Mouse (Mus musculus): ENCODE measurements around the gene Cd164l2. TPM values are rescaled to one million over a fixed set of nuclear protein-coding genes. Genes with fewer than 3 reads are reported as not detected.

Gene Cd164l2
- polyA plus RNA-seq, 1 experiment from 2014 or later: 0.28 TPM

- WGBS: 89% methylated on average over 9 of the region's 9 CpGs
- peaks cover 11% of the 10 kb centered on the region for H3K4me1 ChIP-seq (replicated peaks)
- H3K27ac ChIP-seq: no peak overlapping the region
- H3K9ac ChIP-seq: no peak overlapping the region
- H3K4me3 ChIP-seq: no peak overlapping the region
- no peaks in the 10 kb centered on the region for H3K9me3 ChIP-seq (replicated peaks)
- ATAC-seq (replicated peaks; ENCODE audit: insufficient number of reproducible peaks, insufficient read depth, low FRiP score, low read depth): no peak
- peaks cover 37% of the 10 kb centered on the region for H3K36me3 ChIP-seq
- H3K27me3 ChIP-seq: no peaks in the 10 kb centered on the region
- no peak overlapping the region for H3K4me2 ChIP-seq
Observed at GRCm38 (mm10) chr4:133270929-133271328, 59.0 kb downstream of the Cd164l2 start.

Small RNAs within 50 kb of the gene (microRNA-seq; reads per million reads assigned to microRNA genes)
- 2.7 reads per million, percentile 9 among the genes with 10 or more reads in this experiment for gene Mir7017

Other genes with a start within 250 kb of the Cd164l2 start
- gene Fgr, start 238.0 kb upstream of the Cd164l2 start, polyA plus RNA-seq (2015; fragmentation: Nextera tagmentation; extraction: Ambion mirVana): 0.42 and 1.0 TPM in 2 replicates
- 6.3 and 8.5 TPM in 2 replicates for gene Ahdc1, start 200.9 kb upstream of the Cd164l2 start, polyA plus RNA-seq (2015; fragmentation: Nextera tagmentation; extraction: Ambion mirVana)
- gene Wasf2, start 81.6 kb upstream of the Cd164l2 start, polyA plus RNA-seq (2015; fragmentation: Nextera tagmentation; extraction: Ambion mirVana): 67.3 and 72.8 TPM in 2 replicates
- gene Gpr3, start 405 bp downstream of the Cd164l2 start, polyA plus RNA-seq (2015; fragmentation: Nextera tagmentation; extraction: Ambion mirVana): 0.05 and 0.34 TPM in 2 replicates
- gene Map3k6, start 28.7 kb downstream of the Cd164l2 start, polyA plus RNA-seq (2015; fragmentation: Nextera tagmentation; extraction: Ambion mirVana): 2.9 and 3.4 TPM in 2 replicates
- gene Sytl1, start 51.0 kb downstream of the Cd164l2 start, polyA plus RNA-seq (2015; fragmentation: Nextera tagmentation; extraction: Ambion mirVana): 0.96 and 4.9 TPM in 2 replicates
- gene Tmem222, start 65.7 kb downstream of the Cd164l2 start, polyA plus RNA-seq (2015; fragmentation: Nextera tagmentation; extraction: Ambion mirVana): 46.1 and 58.9 TPM in 2 replicates
- gene Wdtc1, start 141.3 kb downstream of the Cd164l2 start, polyA plus RNA-seq (2015; fragmentation: Nextera tagmentation; extraction: Ambion mirVana): 11.4 and 14.3 TPM in 2 replicates
- 6.6 and 8.2 TPM in 2 replicates for gene Slc9a1, start 157.6 kb downstream of the Cd164l2 start, polyA plus RNA-seq (2015; fragmentation: Nextera tagmentation; extraction: Ambion mirVana)

Data from heart, embryonic 15.5 days (tissue).